Mouse (Mus musculus): Measurements from ENCODE around the gene Gm11111.
"Not testable (repeated sequence)": the region's sequence is repeated elsewhere in the genome, so short reads cannot be mapped to it uniquely, and the experiment has no call there.

The Gm11111 gene

DNA sequence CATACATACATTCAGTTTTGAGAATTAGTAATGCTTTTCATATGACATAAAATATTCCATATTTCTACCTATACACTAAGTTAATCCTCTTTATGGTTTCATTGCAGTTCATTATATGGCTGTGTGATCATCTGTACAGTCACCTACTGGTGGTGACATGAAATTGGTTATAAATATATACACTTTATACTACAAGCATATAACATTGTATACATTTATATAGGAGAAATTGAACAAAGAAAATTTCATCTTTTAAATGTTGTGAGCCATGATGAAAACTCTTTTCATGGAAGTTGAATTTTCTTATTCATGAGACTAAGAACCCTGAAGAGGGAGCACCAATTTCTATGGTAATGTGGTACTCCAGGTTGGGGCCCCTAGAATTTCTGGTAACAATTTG lies at the start of gene Gm11111:
TSS of gene Gm11111 (plus strand) at position 301 of the 400 bp plus-strand sequence.
- no peak for DNase-seq (ENCODE audit: extremely low read depth, insufficient read length, low spot score)

DNA sequence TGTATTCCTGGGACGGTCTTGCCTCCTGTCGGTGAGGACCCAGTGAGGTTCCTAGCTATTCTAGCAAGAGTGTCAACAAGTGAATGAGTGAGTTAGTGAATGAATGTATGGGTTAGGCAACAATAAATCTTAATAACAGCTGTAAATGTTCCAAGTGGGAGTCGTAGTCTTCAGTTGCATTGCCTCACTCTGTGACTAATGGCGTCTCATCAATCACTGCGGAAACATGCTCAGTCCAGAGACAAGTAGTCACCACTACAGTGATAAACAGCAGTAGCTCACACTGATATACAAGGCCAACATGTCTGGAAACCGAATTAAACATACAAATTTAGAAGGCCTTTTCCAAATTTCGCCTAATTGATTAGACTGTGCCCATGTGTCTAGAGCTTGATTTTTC lies 36.3 kb upstream of the Gm11111 start:
- no peak for DNase-seq (ENCODE audit: extremely low read depth, insufficient read length, low spot score)

DNA sequence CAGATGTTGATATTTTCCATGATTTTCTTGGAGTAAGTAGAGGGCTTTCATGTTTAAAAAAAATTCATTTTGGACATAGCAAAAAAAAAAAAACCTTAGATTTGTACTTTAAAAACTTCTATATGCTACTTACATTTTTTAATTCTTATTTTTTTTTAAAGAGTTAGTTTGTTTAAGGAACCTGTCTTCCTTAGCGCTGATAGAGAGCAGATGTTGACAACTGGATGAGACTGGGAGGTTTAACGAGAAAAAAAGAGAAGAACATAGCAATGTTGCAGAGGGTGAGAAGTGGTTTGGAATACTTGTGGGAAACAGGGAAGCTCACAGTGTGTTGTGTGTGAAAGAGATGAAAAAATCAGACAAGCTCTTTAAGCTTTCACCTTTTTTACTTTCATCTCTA lies 32.4 kb upstream of the Gm11111 start:
- no peak for DNase-seq (ENCODE audit: extremely low read depth, insufficient read length, low spot score)

DNA sequence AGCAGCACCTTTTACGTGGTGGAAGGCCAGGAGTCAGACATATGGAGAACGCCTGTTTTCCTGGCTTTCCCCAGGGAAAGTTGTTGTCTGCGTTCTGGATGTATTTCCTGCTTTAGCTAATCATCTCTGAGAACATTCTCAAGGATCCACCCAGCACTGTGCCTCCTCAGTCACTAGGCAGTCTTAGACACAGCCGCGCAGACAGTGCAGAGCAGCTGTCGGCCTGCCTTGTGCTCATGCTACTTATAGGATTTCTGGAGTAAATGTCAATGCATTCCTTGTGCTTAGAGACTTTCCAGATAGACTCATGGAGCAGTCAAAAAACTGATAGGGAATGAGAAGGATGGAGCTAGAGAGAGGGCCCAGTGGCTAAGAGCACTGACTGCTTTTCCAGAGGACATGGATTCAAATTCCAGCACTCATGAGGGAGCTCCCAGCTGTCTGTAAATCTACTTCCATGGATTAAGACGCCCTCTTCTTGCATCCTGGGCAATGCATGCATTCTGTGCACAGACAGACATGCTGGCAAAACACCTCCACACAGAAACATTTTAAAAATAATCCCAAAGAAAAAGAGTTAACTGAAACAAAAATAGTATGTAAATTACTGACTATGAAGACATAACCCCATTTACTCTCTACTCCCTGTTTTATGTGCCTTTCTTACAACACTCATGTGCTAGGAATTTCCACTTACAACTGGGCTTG lies 30.1 kb upstream of the Gm11111 start:
- DNase-seq (ENCODE audit: extremely low read depth, insufficient read length, low spot score): no peak

DNA sequence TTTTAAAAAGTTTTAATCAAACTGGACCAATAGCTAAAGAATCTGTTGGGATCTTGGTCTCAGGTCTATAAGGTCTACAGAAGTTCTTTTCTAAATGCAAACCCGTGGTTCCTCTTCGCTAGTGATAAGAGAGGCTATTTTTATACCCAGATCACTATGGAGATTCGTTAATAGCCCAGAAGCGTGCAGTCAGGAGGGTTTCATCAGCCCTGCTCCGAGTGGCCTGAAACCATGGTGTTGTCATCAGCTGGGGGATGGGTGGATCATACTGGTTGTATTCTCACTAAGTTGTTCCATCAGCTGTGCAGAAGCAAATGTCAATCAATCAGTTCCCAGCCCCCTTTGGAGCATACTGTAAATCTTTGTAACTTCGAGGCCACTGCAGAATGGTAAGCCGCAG lies 29.4 kb upstream of the Gm11111 start:
- no peak for DNase-seq (ENCODE audit: extremely low read depth, insufficient read length, low spot score)

DNA sequence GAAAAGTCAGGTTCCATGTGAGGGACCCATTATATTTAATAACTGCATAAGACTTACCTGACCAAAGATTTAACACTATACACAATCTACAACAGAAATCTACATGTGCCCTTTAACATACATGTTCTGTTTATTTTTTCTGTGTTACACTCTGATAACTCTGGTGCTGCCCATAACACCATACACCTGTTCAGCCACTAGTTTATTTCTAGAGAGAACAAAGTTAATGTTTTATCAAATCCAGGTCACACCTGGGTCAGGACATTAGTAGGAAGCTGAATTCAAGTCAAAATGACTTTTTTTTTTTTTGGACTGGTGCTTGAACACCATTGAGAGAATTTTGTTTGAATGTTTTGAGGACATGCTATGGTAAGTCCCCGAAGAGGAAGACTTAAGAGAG lies 28.7 kb upstream of the Gm11111 start:
- DNase-seq (ENCODE audit: extremely low read depth, insufficient read length, low spot score): no peak

DNA sequence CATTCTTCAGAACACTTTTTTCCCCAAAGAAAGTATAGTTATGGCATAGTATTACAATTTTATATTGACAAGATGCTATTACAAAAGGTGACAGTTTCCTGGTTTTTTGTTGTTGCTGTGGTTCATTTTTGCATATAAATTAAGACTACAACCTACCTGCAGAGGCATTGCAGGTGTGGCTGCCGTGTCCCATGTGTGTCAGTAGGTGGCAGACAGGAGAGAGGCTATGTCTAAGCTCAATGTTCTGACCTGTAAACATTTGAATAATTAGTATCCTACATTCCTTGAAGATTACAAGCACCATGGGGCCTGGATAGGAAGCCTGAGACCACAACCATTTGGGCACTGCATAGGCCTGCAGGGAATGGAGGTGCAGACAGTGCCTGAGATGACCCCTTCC lies 11.2 kb upstream of the Gm11111 start:
- DNase-seq (ENCODE audit: extremely low read depth, insufficient read length, low spot score): no peak

DNA sequence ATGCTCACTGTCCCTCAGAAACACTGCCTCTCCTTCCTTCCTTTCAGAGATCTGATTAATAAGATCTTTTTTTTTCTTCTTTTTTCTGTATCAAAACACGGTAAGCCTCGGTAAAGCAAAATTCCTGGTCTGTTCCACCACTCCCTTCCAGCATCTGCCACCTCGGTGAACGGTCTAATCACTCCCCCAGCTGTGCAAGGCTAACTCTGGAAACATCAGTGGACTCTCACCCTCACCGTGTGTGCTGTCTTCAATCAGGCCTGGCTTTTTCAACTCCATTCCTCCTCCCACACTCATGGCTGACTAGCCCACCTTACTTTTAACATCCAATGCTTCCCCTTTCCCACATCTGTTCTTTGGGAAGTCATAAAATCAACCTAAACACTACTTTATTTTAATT lies 2.2 kb upstream of the Gm11111 start:
- DNase-seq (ENCODE audit: extremely low read depth, insufficient read length, low spot score): no peak

DNA sequence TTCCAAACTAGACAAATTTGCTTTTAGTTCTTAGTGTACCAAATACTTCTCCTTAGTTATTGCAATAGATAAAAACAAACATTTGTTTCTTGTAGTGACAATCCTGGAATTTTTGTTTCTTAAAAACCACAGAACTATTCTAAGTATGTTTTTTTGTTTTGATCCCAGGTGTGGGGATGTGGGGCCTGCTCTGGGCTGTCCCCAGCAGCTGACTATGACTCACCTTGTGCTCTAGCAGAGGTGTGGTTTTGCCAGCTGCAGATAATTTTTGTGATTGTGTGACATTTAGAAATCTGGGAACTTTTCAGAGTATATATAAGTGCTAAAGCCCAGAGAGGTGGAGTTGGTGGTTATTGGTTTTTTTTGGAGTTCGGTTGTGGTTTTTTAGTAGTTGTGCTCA lies 1.6 kb upstream of the Gm11111 start:
- DNase-seq (ENCODE audit: extremely low read depth, insufficient read length, low spot score): peak; percentile 47

DNA sequence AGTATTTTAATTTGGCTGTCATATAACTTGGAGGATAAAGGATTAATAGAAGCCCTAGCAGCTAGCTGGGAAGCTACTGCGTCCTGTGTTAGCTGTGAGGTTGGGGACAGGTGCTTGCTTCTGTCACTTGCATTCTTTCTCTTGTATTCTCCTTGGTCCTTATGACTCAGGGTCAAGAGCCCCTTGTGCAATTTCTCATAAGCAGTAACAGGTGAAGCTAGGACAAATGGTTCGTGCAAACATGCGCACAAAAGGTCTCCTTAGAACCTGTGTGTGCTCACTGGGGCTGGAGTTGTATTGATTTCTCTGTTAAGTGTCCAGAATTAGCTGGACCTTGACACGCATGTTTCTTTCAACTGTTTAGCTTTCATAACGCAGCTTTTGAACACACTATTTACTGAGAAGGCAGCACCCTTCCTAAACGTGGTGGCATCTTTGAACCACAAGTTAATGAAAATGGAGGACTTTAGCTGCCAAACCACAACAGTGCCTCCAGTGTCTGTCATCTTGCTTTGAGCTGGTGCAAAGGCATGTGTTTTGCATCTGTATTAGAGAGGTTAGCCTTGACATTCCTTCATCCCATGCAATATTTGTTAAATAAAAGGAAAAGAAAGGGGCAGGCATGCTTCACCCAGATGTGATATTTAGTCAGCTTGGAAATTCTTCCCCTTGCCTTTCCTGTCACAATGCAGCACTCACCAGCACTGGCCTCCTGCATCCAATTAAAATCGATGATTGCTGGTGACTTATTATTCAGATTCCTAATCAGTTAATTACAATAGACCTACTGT lies 511 bp downstream of the Gm11111 start:
- peak; percentile 25 for DNase-seq (ENCODE audit: extremely low read depth, insufficient read length, low spot score)

DNA sequence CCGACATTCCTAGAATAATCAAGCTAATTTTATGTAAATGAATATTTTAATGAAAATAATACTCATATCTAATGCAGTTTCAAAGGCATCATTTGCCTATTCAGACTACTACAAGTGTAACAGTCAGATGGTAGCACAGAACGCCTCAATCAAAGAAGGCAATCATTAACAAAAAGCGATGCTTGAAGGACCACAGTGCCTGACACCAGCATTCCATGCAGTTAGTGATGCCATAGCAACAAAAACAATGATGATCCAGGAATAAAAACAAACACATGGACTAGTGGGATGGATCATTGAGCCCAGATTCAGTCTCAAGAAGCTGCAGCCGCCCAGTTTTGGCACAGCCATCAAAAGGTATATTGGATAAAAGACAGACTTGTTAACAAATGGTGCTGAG lies 8.8 kb downstream of the Gm11111 start:
- DNase-seq (ENCODE audit: extremely low read depth, insufficient read length, low spot score): no peak

DNA sequence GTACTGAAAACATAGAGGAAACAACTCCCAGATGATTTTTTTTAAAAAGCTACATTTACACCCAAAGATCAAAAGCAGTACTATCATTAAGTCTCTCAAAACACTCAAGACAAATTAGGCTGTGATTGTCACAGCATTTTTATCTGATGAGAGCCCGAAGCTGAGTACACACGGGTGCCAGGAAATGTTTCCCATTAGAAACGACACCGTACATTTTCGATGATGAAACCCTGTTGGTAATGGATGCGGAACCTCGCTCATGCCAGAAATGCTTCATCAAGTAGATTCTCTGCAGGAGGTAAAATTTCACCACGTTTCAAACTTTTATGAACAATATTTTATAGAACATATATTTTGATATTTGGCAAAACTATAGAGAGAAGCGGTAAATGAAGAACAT lies 10.3 kb downstream of the Gm11111 start:
- no peak for DNase-seq (ENCODE audit: extremely low read depth, insufficient read length, low spot score)

DNA sequence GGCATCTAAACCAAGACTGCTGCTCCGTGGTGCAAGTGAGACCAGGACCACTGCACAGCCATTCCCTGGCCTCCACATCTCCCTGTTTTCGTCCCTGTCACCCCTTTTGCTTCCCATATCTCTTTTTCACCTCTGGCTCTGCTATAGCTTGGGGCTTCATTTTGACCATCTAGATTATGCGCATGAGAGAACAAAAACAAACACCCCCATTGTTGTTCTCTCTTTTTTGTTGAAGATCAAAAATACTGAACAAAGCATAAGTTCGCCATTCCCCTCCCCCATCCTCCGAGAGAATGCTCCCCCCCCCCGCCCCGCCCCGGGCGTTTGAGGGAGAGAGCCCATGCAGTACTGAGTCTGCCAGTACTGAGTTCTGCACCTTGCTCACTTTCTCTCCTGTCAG lies 11.3 kb downstream of the Gm11111 start:
- DNase-seq (ENCODE audit: extremely low read depth, insufficient read length, low spot score): no peak

DNA sequence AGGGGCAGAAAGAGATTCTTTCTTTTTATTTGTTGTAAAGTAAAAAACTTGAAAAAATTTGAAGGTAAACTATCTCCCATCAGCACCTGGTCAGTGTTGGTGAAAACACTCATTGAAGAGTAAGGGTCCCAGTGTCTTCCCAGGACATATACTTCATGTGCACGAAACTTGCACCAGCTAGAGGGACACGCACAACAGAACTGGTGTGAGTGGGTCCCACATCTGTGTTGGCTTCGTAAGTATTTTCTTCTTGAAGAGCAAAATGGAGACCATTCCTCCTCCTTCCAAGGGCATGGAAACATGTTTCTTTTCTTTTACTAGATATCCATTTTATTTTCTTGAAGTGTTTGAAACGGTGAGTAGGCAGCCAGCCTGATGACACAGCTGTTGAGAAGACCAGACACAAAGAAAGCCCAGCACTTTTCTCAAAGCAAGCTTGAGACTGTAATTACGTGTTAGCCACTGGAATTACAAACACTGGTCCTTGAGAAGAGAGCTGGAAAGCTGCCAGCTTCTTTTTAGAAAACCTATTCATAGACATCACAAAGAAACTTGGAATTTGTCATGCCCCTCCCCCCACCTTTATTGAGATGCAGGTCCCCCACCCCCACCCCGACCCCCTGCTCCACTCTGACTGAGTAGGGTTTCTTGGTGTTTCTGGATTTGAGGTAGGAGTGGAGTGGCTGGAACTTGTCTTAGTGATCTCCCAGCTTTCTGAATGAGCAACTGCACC lies 14.1 kb downstream of the Gm11111 start:
- no peak for DNase-seq (ENCODE audit: extremely low read depth, insufficient read length, low spot score)

DNA sequence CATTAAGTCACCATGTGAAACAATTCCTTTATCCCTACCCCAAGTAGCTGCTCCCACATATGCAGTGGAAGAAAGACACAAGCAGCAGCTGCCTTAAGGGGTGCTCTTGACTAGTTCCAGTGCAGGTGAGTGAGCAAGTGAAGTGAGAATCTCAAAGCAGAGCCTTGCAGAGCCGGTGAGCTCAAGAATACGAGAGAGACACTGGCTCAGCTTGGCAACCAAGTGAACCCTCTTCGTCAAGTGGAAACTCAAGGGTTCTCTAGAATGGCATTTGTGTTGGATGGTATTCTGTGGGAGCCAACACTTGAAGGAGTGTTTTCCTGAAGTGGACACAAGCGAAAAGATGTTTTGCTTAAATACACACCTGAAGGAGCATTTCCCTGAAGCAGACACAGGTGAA lies 16.0 kb downstream of the Gm11111 start:
- no peak for DNase-seq (ENCODE audit: extremely low read depth, insufficient read length, low spot score)

DNA sequence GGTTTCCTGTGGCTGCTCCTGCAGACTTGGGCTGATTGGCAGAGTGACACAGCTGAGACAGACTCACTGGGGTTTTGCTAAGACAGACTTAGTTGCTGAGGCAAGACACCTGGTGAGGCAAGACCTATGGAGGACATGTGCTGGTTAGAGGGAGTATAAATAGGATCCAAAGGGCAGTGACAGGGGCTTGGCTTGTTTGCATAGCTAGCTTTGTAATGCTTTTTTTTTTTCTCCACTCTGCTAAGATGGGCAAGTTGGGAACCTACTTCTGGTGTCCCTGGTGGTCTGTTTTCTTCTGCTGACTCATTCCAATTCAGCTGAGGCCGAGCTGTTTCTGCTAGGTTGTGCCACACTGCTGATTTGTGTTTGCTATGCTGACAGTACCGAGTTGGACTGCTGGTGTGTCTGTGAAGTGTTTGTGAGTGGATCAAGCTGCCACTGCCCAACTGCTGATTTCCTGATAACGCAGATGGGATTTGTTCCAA lies 16.6 kb downstream of the Gm11111 start:
- DNase-seq (ENCODE audit: extremely low read depth, insufficient read length, low spot score): no peak

DNA sequence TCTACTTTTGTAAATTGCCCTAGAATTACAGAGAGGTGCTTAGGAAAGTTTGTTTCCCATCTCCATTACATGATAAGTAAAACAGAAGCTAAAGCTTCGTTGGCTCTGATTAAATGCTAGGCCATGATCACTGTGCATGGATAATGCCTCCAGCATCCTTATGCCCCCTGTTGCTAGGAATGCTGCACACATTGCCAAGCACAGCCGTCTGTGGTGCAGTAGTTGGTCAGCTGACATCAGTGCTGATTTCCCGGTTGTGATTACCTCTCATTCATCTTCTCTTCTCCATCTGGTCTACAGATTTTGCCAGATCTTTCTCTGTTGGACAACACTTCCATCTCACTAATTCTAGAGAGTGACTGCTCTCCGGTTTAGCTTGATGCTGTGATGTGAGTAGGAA lies 19.9 kb downstream of the Gm11111 start:
- DNase-seq (ENCODE audit: extremely low read depth, insufficient read length, low spot score): no peak

DNA sequence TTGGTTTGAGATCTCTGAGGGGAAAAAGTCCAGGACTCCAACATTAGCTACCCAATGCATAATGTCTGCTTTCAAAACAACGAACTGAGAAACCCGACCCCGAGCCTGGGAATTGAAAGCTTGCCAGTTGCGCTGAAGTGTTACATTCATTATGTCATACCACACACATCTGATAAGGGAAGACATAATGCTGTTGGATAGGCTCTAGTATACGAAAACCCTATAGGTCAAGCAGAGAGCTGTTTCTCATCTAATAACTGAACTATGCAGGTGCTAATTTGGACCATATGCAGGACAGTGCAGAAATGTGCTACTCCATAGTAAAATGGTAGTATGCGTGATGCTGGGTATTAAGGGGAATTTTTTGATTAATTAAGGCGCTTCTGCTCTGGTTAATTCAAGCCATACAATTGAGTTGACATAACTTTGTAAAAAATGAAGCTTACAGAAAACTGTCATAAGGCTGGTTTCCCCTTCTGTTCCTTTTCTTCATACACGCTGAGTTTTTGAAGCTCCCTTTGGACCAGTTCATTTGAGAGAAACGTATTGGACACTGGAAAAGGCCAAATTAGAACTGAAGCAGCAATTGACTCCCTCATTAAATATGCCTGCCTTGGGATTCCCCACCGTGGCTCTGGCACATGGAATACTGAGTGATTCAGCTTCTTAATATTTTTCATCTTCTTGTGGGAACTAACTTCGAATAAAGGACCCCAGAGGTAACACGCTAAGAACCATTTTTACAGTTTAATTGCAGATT lies 22.4 kb downstream of the Gm11111 start:
- DNase-seq (ENCODE audit: extremely low read depth, insufficient read length, low spot score): no peak

DNA sequence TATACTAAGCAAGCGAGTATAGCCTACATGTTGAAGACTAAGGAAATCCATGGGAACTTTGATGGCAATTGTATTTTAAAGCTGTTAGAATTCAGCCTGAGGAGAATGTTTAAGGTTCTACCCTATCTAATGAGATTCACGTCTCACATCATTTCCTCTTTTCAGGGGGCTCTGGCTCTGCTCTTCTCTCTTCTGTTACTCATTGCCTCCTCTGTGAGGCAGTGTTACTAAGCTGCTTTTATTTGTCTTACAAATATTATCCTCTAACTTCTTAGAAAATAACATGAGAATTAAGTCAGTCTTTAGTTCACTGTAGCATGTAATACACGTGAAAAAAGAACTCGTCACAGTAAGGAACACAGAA lies 23.0 kb downstream of the Gm11111 start:
- DNase-seq (ENCODE audit: extremely low read depth, insufficient read length, low spot score): no peak

DNA sequence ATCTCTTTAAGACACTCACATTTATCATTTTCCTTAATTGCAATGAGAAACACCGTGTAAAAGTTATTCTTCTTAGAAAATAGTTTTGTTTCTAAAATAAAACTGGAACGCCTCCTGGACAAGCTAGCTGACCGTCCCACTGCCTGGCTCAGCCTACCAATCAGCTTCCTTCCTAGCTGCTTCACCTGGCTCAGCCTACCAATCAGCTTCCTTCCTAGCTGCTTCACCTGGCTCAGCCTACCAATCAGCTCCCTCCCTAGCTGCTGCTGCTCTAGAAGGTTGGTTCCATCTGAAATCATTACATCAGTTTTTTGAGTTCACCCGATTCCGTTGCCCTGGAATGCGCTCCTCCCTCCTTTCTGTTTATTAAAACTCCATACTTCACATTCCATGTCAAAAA lies 24.0 kb downstream of the Gm11111 start:
- DNase-seq (ENCODE audit: extremely low read depth, insufficient read length, low spot score): not testable (repeated sequence)

DNA sequence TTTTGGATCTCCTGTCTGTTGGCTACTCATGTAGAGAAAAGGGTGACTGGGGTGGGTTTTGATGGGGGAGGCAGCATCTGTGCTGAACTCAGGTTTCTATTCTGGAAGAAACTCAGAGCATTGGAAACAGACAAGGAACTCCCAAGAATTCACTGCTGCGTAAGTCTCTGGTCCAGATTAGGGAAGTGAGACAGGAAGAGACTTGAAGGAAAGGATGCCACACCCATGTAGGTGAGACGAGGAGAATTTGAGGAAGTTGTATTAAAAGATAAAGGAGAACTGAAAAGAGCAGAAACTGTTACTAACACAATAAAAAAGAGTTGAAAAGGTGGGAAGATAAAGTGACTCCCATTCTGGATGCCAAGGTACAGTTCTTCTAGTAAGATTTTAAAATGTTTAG lies 25.9 kb downstream of the Gm11111 start:
- DNase-seq (ENCODE audit: extremely low read depth, insufficient read length, low spot score): no peak

Measured in 3134 (cell line).